Mouse (Mus musculus): ENCODE measurements around the gene H2-DMa. TPM values are rescaled to one million over a fixed set of nuclear protein-coding genes. Genes with fewer than 3 reads are reported as not detected.

The H2-DMa gene
- polyA plus RNA-seq, 1 experiment from 2014 or later, result 9.5 TPM

DNA sequence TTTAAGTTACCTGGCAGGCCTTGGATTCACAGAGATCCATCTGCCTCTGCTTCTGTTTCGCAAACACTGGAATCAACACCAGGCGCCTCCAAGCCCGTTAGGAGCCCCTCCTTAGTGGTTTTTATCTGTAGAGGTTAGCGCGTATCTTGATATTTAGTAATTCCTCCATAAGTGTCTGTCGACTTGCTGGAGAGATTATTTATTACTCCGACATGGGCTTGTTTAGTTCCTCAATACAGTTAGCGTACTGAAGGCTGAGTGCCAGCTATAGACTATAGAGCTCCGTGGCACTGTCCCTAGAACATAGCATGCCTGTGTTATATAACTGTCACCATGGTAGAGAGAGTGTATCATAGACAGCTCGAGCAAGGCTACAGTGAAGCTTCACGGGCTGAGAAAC, 31.2 kb upstream of the H2-DMa start:
- Histone ChIP-seq H3K4me1 (ENCODE audit: control insufficient read depth, insufficient read depth, low read length) (no peaks in the 10 kb centered on the region), H3K27ac (ENCODE audit: low read depth, low read length) (no peak overlapping the region), H3K36me3 (ENCODE audit: control insufficient read depth, insufficient read depth, low read length) (no peaks in the 10 kb centered on the region), H3K4me2 (no peak overlapping the region), H3K27me3 (ENCODE audit: control insufficient read depth, insufficient read depth, low read length) (no peaks in the 10 kb centered on the region), H3K4me3 (ENCODE audit: low read depth, low read length) (no peak overlapping the region), H3K9me3 (ENCODE audit: control insufficient read depth, low read length) (no peaks in the 10 kb centered on the region), H3K9ac (ENCODE audit: low read length) (no peak overlapping the region)
- DNase-seq (ENCODE audit: low spot score, missing footprints) (no peak), ATAC-seq (ENCODE audit: low FRiP score) (no peak)
- WGBS, result 90% methylated on average over 11 of the region's 11 CpGs

DNA sequence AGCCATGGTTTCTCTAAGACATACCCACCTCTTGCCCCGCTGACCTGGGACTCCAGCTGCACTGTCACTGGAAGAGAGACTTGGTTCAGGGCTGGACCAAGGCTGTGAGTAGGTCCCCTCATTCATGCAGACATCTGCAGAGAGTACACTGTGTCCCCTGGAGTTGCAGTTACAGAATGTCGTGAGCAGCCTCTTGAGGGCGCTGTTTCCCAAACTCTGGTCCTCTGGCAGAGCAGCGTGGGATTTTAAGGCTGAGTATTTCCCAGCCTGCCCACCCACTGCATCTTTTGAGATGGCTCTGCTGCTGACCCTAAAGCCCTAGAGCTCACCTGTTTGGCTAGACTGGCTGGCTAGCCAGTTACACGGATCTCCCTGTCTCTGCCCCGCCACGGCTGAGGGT, 28.4 kb upstream of the H2-DMa start:
- Histone ChIP-seq H3K9me3 (ENCODE audit: control insufficient read depth, low read length) (no peaks in the 10 kb centered on the region), H3K4me1 (ENCODE audit: control insufficient read depth, insufficient read depth, low read length) (0 out of 2 replicates have a peak, but pooled peaks cover 3% of the 10 kb centered on the region), H3K4me2 (no peak overlapping the region), H3K27me3 (ENCODE audit: control insufficient read depth, insufficient read depth, low read length) (no peaks in the 10 kb centered on the region), H3K27ac (ENCODE audit: low read depth, low read length) (no peak overlapping the region), H3K9ac (ENCODE audit: low read length) (no peak overlapping the region), H3K36me3 (ENCODE audit: control insufficient read depth, insufficient read depth, low read length) (no peaks in the 10 kb centered on the region), H3K4me3 (ENCODE audit: low read depth, low read length) (no peak overlapping the region)
- ATAC-seq (ENCODE audit: low FRiP score) (no peak), DNase-seq (ENCODE audit: low spot score, missing footprints) (peak; percentile 87)
- 42% methylated on average over 7 of the region's 7 CpGs for WGBS

GRCm38 (mm10) chr17:34092197-34092875, 27.0 kb upstream of the H2-DMa start, which contains the start of gene H2-Oa:
TSS of gene H2-Oa (plus strand) at chr17:34092340.
- 44% methylated on average over 11 of the region's 11 CpGs for WGBS
- H3K4me3 ChIP-seq (ENCODE audit: low read depth, low read length), result no peak within 1 kb of the TSS
- ATAC-seq (ENCODE audit: low FRiP score) (no peak), DNase-seq (ENCODE audit: low spot score, missing footprints) (no peak)
- no peak within 1 kb of the TSS for H3K27ac ChIP-seq (ENCODE audit: low read depth, low read length)
- H3K9ac ChIP-seq (ENCODE audit: low read length), result no peak within 1 kb of the TSS
- no peaks in the 10 kb centered on the region for H3K9me3 ChIP-seq (ENCODE audit: control insufficient read depth, low read length)
- no peaks in the 10 kb centered on the region for H3K27me3 ChIP-seq (ENCODE audit: control insufficient read depth, insufficient read depth, low read length)
- H3K4me1 ChIP-seq (ENCODE audit: control insufficient read depth, insufficient read depth, low read length), result 0 out of 2 replicates have a peak, but pooled peaks cover 3% of the 10 kb centered on the region
- H3K4me2 ChIP-seq, result no peak within 1 kb of the TSS
- H3K36me3 ChIP-seq (ENCODE audit: control insufficient read depth, insufficient read depth, low read length), result no peaks in the 10 kb centered on the region

DNA sequence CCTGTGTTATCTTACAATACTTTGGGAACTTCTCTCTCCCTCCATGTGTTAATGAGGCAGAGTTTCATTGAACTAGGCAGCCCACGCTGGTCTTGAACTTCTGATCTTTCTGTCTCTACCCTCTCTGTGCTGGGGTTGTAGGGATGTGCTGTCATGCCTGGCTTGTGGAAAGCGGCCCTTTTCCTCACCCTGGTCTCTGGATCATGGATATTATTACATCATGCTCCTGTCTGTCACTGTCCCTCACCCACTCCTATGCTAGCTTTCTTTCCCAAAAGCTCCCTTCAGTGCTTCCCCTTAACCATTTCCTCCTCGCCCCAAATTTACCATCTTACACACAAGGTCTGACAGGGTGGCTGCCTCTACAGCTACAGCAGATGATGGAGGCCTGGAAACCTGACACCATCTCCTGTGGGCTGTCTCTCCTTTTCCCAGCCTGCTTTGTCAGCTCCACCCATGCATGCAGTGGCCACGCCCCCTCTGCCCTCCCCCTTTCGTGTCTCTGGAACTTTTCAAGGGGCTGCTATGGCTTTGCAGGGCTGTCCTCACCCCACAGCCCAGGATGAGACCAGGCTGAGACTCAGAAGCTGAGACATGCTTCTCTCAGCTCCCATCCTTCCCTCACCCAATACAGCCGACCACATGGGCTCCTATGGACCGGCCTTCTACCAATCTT, 26.0 kb upstream of the H2-DMa start:
- Histone ChIP-seq H3K4me3 (ENCODE audit: low read depth, low read length) (no peak overlapping the region), H3K4me1 (ENCODE audit: control insufficient read depth, insufficient read depth, low read length) (0 out of 2 replicates have a peak, but pooled peaks cover 3% of the 10 kb centered on the region), H3K9me3 (ENCODE audit: control insufficient read depth, low read length) (no peaks in the 10 kb centered on the region), H3K27me3 (ENCODE audit: control insufficient read depth, insufficient read depth, low read length) (no peaks in the 10 kb centered on the region), H3K36me3 (ENCODE audit: control insufficient read depth, insufficient read depth, low read length) (no peaks in the 10 kb centered on the region), H3K9ac (ENCODE audit: low read length) (no peak overlapping the region), H3K4me2 (no peak overlapping the region), H3K27ac (ENCODE audit: low read depth, low read length) (no peak overlapping the region)
- WGBS, result 29% methylated on average over 7 of the region's 7 CpGs
- peak; percentile 85 for DNase-seq (ENCODE audit: low spot score, missing footprints)
- peak; percentile 55; the same call in 1 of the 2 replicates for ATAC-seq (ENCODE audit: low FRiP score)

- Histone ChIP-seq H3K27ac (ENCODE audit: low read depth, low read length) (no peak overlapping the region), H3K9me3 (ENCODE audit: control insufficient read depth, low read length) (no peaks in the 10 kb centered on the region), H3K9ac (ENCODE audit: low read length) (no peak overlapping the region), H3K4me3 (ENCODE audit: low read depth, low read length) (no peak overlapping the region), H3K4me2 (no peak overlapping the region), H3K27me3 (ENCODE audit: control insufficient read depth, insufficient read depth, low read length) (no peaks in the 10 kb centered on the region), H3K36me3 (ENCODE audit: control insufficient read depth, insufficient read depth, low read length) (no peaks in the 10 kb centered on the region), H3K4me1 (ENCODE audit: control insufficient read depth, insufficient read depth, low read length) (0 out of 2 replicates have a peak, but pooled peaks cover 3% of the 10 kb centered on the region)
- DNase-seq (ENCODE audit: low spot score, missing footprints), result peak; percentile 77
- WGBS, result 83% methylated on average over 27 of the region's 27 CpGs
- no peak for ATAC-seq (ENCODE audit: low FRiP score)
Observed at GRCm38 (mm10) chr17:34094283-34095035, 24.9 kb upstream of the H2-DMa start.

GRCm38 (mm10) chr17:34096497-34097010, 22.8 kb upstream of the H2-DMa start:
- Histone ChIP-seq H3K4me2 (no peak overlapping the region), H3K36me3 (ENCODE audit: control insufficient read depth, insufficient read depth, low read length) (no peaks in the 10 kb centered on the region), H3K27ac (ENCODE audit: low read depth, low read length) (no peak overlapping the region), H3K4me3 (ENCODE audit: low read depth, low read length) (no peak overlapping the region), H3K27me3 (ENCODE audit: control insufficient read depth, insufficient read depth, low read length) (no peaks in the 10 kb centered on the region), H3K9me3 (ENCODE audit: control insufficient read depth, low read length) (no peaks in the 10 kb centered on the region), H3K9ac (ENCODE audit: low read length) (no peak overlapping the region), H3K4me1 (ENCODE audit: control insufficient read depth, insufficient read depth, low read length) (peaks cover 3% of the 10 kb centered on the region; the same call in 1 of the 2 replicates)
- WGBS, result 75% methylated on average over 3 of the region's 3 CpGs
- ATAC-seq (ENCODE audit: low FRiP score), result no peak
- DNase-seq (ENCODE audit: low spot score, missing footprints), result no peak

DNA sequence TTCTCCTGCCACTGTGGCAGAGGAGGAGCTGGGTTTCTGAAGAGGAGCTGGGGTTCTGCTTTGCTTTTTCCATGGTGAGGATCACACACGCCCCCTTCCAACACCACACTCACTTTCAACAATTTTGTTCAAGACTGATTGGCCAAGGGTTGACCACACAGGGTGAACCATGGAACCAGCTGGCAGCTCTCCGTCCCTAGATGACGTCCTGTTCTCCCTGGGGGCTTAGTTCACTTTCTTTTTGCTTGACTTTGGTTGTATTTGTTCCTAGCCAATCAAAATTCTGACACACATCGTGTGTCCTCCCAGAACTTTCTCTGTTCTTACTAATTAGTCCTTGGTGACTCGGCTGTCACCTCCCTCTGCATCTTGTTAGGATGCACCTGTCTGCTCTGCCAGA, 22.1 kb upstream of the H2-DMa start:
- 74% methylated on average over 5 of the region's 5 CpGs for WGBS
- Histone ChIP-seq H3K36me3 (ENCODE audit: control insufficient read depth, insufficient read depth, low read length) (no peaks in the 10 kb centered on the region), H3K27ac (ENCODE audit: low read depth, low read length) (no peak overlapping the region), H3K4me2 (no peak overlapping the region), H3K4me1 (ENCODE audit: control insufficient read depth, insufficient read depth, low read length) (peaks cover 3% of the 10 kb centered on the region; the same call in 1 of the 2 replicates), H3K9me3 (ENCODE audit: control insufficient read depth, low read length) (no peaks in the 10 kb centered on the region), H3K9ac (ENCODE audit: low read length) (no peak overlapping the region), H3K4me3 (ENCODE audit: low read depth, low read length) (no peak overlapping the region), H3K27me3 (ENCODE audit: control insufficient read depth, insufficient read depth, low read length) (no peaks in the 10 kb centered on the region)
- no peak for DNase-seq (ENCODE audit: low spot score, missing footprints)
- ATAC-seq (ENCODE audit: low FRiP score), result no peak

GRCm38 (mm10) chr17:34098709-34099479, 20.4 kb upstream of the H2-DMa start:
- Histone ChIP-seq H3K27me3 (ENCODE audit: control insufficient read depth, insufficient read depth, low read length) (no peaks in the 10 kb centered on the region), H3K9ac (ENCODE audit: low read length) (no peak overlapping the region), H3K4me1 (ENCODE audit: control insufficient read depth, insufficient read depth, low read length) (no peaks in the 10 kb centered on the region; the same call in 1 of the 2 replicates), H3K9me3 (ENCODE audit: control insufficient read depth, low read length) (no peaks in the 10 kb centered on the region), H3K36me3 (ENCODE audit: control insufficient read depth, insufficient read depth, low read length) (no peaks in the 10 kb centered on the region), H3K4me3 (ENCODE audit: low read depth, low read length) (no peak overlapping the region), H3K27ac (ENCODE audit: low read depth, low read length) (no peak overlapping the region), H3K4me2 (no peak overlapping the region)
- ATAC-seq (ENCODE audit: low FRiP score) (no peak), DNase-seq (ENCODE audit: low spot score, missing footprints) (no peak)
- 67% methylated on average over 10 of the region's 10 CpGs for WGBS

All from midbrain, embryonic 11.5 days (tissue).